Mouse (Mus musculus): ENCODE measurements around the gene Fpr-rs3. TPM values are rescaled to one million over a fixed set of nuclear protein-coding genes. Genes with fewer than 3 reads are reported as not detected.

The Fpr-rs3 gene
- not detected in 2 replicates for polyA plus RNA-seq (2015; fragmentation: Nextera tagmentation; extraction: Ambion mirVana)

GRCm38 (mm10) chr17:20624777-20625176, at the start of gene Fpr-rs3:
TSS of gene Fpr-rs3 (minus strand) at chr17:20624877.
- Histone ChIP-seq H3K9ac (replicated peaks; ENCODE audit: low read length) (no peak within 1 kb of the TSS), H3K36me3 (ENCODE audit: insufficient read depth, low read length) (no peaks in the 10 kb centered on the region), H3K27ac (ENCODE audit: low read length) (no peak within 1 kb of the TSS), H3K4me1 (ENCODE audit: insufficient read depth, low read length) (no peaks in the 10 kb centered on the region), H3K4me3 (ENCODE audit: low read length) (no peak within 1 kb of the TSS), H3K9me3 (ENCODE audit: low read length) (peaks cover 3% of the 10 kb centered on the region; the same call in 1 of the 2 replicates), H3K4me2 (replicated peaks; ENCODE audit: low read depth, low read length) (no peak within 1 kb of the TSS), H3K27me3 (ENCODE audit: insufficient read depth, low read length) (no peaks in the 10 kb centered on the region)
- ATAC-seq (ENCODE audit: low FRiP score, low TSS enrichment) = no peak

DNA sequence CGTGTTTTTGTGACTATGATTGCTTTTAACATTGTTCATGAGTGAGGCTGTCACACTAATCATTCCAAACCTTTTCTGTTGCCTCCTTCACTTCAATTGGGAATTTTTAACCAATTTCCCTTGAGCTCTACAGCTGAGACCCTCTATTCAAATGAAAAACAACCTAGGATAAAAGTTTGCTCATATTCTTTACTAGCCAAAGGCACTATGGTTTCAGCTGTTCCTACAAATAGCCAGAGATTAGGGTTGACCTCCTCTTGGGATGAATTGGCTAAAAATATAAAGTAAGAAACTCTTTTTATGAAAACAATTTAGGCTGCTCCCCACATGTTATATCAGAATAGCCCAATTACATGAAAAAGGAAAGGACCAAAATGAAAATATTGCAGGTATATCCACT, 28.4 kb downstream of the Fpr-rs3 start, which contains the start of gene Vmn2r110:
Gene Vmn2r110 (minus strand): TSS at position 101 of the 400 bp plus-strand sequence.
- H3K4me1 ChIP-seq (ENCODE audit: insufficient read depth, low read length) = no peaks in the 10 kb centered on the region
- H3K9me3 ChIP-seq (ENCODE audit: low read length) = 0 out of 2 replicates have a peak, but pooled peaks cover 3% of the 10 kb centered on the region
- no peak within 1 kb of the TSS for H3K4me2 ChIP-seq (replicated peaks; ENCODE audit: low read depth, low read length)
- H3K4me3 ChIP-seq (ENCODE audit: low read length) = no peak within 1 kb of the TSS
- H3K36me3 ChIP-seq (ENCODE audit: insufficient read depth, low read length) = no peaks in the 10 kb centered on the region
- no peak within 1 kb of the TSS for H3K27ac ChIP-seq (ENCODE audit: low read length)
- H3K27me3 ChIP-seq (ENCODE audit: insufficient read depth, low read length) = no peaks in the 10 kb centered on the region
- WGBS = 25% methylated on average over 1 of the region's 1 CpGs
- no peak for ATAC-seq (ENCODE audit: low FRiP score, low TSS enrichment)
- H3K9ac ChIP-seq (replicated peaks; ENCODE audit: low read length) = no peak within 1 kb of the TSS

Other genes starting within 250 kb of the Fpr-rs3 start
- not detected in 2 replicates for gene Vmn1r224, start 210.7 kb downstream of the Fpr-rs3 start, polyA plus RNA-seq (2015; fragmentation: Nextera tagmentation; extraction: Ambion mirVana)
- not detected in 2 replicates for gene Vmn2r108, start 143.5 kb downstream of the Fpr-rs3 start, polyA plus RNA-seq (2015; fragmentation: Nextera tagmentation; extraction: Ambion mirVana)
- not detected in 2 replicates for gene Vmn1r225, start 126.7 kb downstream of the Fpr-rs3 start, polyA plus RNA-seq (2015; fragmentation: Nextera tagmentation; extraction: Ambion mirVana)
- not detected in 2 replicates for gene Vmn2r109, start 60.1 kb downstream of the Fpr-rs3 start, polyA plus RNA-seq (2015; fragmentation: Nextera tagmentation; extraction: Ambion mirVana)
- 0.03 TPM in 1 of 2 replicates, not detected in the other for gene Vmn2r110, start 28.5 kb downstream of the Fpr-rs3 start, polyA plus RNA-seq (2015; fragmentation: Nextera tagmentation; extraction: Ambion mirVana)
- gene Vmn1r226, start 58.0 kb upstream of the Fpr-rs3 start, polyA plus RNA-seq (2015; fragmentation: Nextera tagmentation; extraction: Ambion mirVana) = not detected in 2 replicates
- gene Vmn1r227, start 105.0 kb upstream of the Fpr-rs3 start, polyA plus RNA-seq (2015; fragmentation: Nextera tagmentation; extraction: Ambion mirVana) = not detected in 2 replicates
- not detected in 2 replicates for gene Vmn1r228, start 161.3 kb upstream of the Fpr-rs3 start, polyA plus RNA-seq (2015; fragmentation: Nextera tagmentation; extraction: Ambion mirVana)
- gene Vmn1r229, start 186.7 kb upstream of the Fpr-rs3 start, polyA plus RNA-seq (2015; fragmentation: Nextera tagmentation; extraction: Ambion mirVana) = 0.01 TPM in 1 of 2 replicates, not detected in the other
- gene Vmn1r230, start 215.6 kb upstream of the Fpr-rs3 start, polyA plus RNA-seq (2015; fragmentation: Nextera tagmentation; extraction: Ambion mirVana) = not detected in 2 replicates